In the genomic region with DNA sequence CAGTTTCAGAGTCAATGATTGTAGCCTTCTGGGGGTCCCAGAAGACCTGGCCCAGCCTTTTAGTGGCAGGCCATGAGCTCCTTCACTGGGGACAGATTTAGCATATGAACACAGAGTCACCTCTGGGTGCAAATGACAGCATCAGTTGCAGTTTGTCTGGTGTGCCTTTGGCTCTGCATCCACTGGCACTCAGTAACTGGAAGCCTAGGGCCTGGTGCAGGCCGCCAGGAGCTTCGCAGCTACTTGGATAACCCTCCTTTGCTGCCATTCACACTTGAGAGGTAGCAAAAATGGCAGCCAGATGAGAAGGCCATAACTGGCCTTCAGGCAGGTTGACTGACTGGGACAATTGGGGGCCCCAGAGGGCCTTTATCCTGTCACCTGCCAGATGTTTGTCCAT, we compare ENCODE assay signal across 27 mouse cellular contexts. TPM values are rescaled to one million over a fixed set of nuclear protein-coding genes. Genes with fewer than 3 reads are reported as not detected.
DNase-seq lines count a peak whose midpoint lies in the region; ATAC-seq and TF ChIP-seq lines count a peak whose summit lies in the region.
"Had no signal": no experiment of that assay in that cellular context is flagged by ENCODE, and none has a peak within 500 bp of the region (broad histone marks: within the 10 kb centered on the region; RNA-seq: fewer than 3 reads in every experiment).

No protein-coding gene starts in this region.

- H3K9me3 ChIP-seq in midbrain, embryonic 11.5 days (ENCODE audit: control insufficient read depth, low read length): no peaks in the 10 kb centered on the region
- no peaks in the 10 kb centered on the region for H3K9me3 ChIP-seq in midbrain, postnatal 0 days (ENCODE audit: low read length)
- H3K9me3 ChIP-seq: embryonic facial prominence, embryonic 13.5 days; embryonic facial prominence, embryonic 15.5 days; forebrain, embryonic 10.5 days; forebrain, embryonic 12.5 days; forebrain, embryonic 15.5 days had no signal

- no peak overlapping the region for H3K9ac ChIP-seq in midbrain, embryonic 11.5 days (ENCODE audit: low read length)
- no peak overlapping the region for H3K9ac ChIP-seq in midbrain, postnatal 0 days (replicated peaks; ENCODE audit: low read length, poor library complexity, severe bottlenecking)
- H3K9ac ChIP-seq: embryonic facial prominence, embryonic 13.5 days; embryonic facial prominence, embryonic 15.5 days; forebrain, embryonic 12.5 days; forebrain, embryonic 15.5 days had no signal

- no peaks in the 10 kb centered on the region for H3K36me3 ChIP-seq in midbrain, embryonic 11.5 days (ENCODE audit: control insufficient read depth, insufficient read depth, low read length)
- peaks cover 71% of the 10 kb centered on the region for H3K36me3 ChIP-seq in midbrain, postnatal 0 days (ENCODE audit: insufficient read depth, low read length)
- no peaks in the 10 kb centered on the region for H3K36me3 ChIP-seq in thymus, adult 2 months (ENCODE audit: control insufficient read depth, insufficient read depth, low read length)
- H3K36me3 ChIP-seq: embryonic facial prominence, embryonic 15.5 days had no signal

- H3K4me3 ChIP-seq in gastrocnemius, adult 2 months: no peak overlapping the region
- no peak overlapping the region for H3K4me3 ChIP-seq in midbrain, embryonic 11.5 days (ENCODE audit: low read depth, low read length)
- H3K4me3 ChIP-seq in midbrain, postnatal 0 days (ENCODE audit: low read depth, low read length): no peak overlapping the region
- H3K4me3 ChIP-seq in thymus, adult 2 months (ENCODE audit: control insufficient read depth, insufficient read depth, low read length): no peak overlapping the region
- H3K4me3 ChIP-seq: embryonic facial prominence, embryonic 13.5 days; embryonic facial prominence, embryonic 15.5 days; erythroblast, embryonic 14.5 days; forebrain, embryonic 10.5 days; forebrain, embryonic 12.5 days; forebrain, embryonic 15.5 days had no signal

- H3K27ac ChIP-seq in gastrocnemius, adult 2 months: peak overlapping the region; percentile 82
- H3K27ac ChIP-seq in midbrain, embryonic 11.5 days (ENCODE audit: low read depth, low read length): no peak overlapping the region
- H3K27ac ChIP-seq in midbrain, postnatal 0 days (ENCODE audit: low read depth, low read length): no peak overlapping the region
- no peak overlapping the region for H3K27ac ChIP-seq in thymus, adult 2 months (ENCODE audit: control insufficient read depth, insufficient read depth, low read length)
- H3K27ac ChIP-seq: embryonic facial prominence, embryonic 13.5 days; embryonic facial prominence, embryonic 15.5 days; forebrain, embryonic 10.5 days; forebrain, embryonic 12.5 days; forebrain, embryonic 15.5 days had no signal

- H3K4me2 ChIP-seq in midbrain, embryonic 11.5 days: no peak overlapping the region
- no peak overlapping the region for H3K4me2 ChIP-seq in midbrain, postnatal 0 days (ENCODE audit: low read depth, low read length, poor library complexity, severe bottlenecking)
- H3K4me2 ChIP-seq: embryonic facial prominence, embryonic 13.5 days; embryonic facial prominence, embryonic 15.5 days; forebrain, embryonic 12.5 days; forebrain, embryonic 15.5 days had no signal

- peak; percentile 79 for DNase-seq in gastrocnemius, adult 2 months
- no peak for DNase-seq in gastrocnemius, postnatal 4 days (ENCODE audit: low spot score in 2 of 2)
- DNase-seq in midbrain, embryonic 11.5 days (ENCODE audit: low spot score, missing footprints): peak; percentile 44
- DNase-seq in midbrain, postnatal 0 days (ENCODE audit: low spot score): no peak
- DNase-seq in gastrocnemius, postnatal 25 days: peak; percentile 68
- no peak for DNase-seq in ovary, adult 18-20 months (ENCODE audit: low spot score)
- DNase-seq in thymus, adult 2 months: no peak
- DNase-seq: adrenal gland, adult 2 months; adrenal gland, postnatal 10 days; adrenal gland, postnatal 25 days; cerebellum, adult 11 months; cerebellum, adult 18-20 months; cerebellum, adult 8-10 months; cerebellum, adult 9-11 months; cerebellum, postnatal 14 days; cerebellum, postnatal 36 days; embryo, embryonic 11 days had no signal

- WGBS in midbrain, embryonic 11.5 days: 95% methylated on average over 2 of the region's 2 CpGs
- 94% methylated on average over 2 of the region's 2 CpGs for WGBS in midbrain, postnatal 0 days
- WGBS in thymus, adult 2 months: 92% methylated on average over 2 of the region's 2 CpGs

- intact Hi-C loops in gastrocnemius, adult 2 months (cut with DNase I): no loop called here

- H3K4me1 ChIP-seq in midbrain, embryonic 11.5 days (ENCODE audit: control insufficient read depth, insufficient read depth, low read length): no peaks in the 10 kb centered on the region
- no peaks in the 10 kb centered on the region for H3K4me1 ChIP-seq in midbrain, postnatal 0 days (ENCODE audit: insufficient read depth, low read length)
- no peaks in the 10 kb centered on the region for H3K4me1 ChIP-seq in thymus, adult 2 months (replicated peaks; ENCODE audit: control insufficient read depth, insufficient read depth, low read length)
- H3K4me1 ChIP-seq: forebrain, embryonic 12.5 days; forebrain, embryonic 15.5 days had no signal

- TF ChIP-seq POLR2A in thymus, adult 2 months (IDR thresholded peaks at IDR 0.05; ENCODE audit: control insufficient read depth, extremely low read depth, insufficient read depth, low read length, poor library complexity): no peak

- no peak for ATAC-seq in midbrain, embryonic 11.5 days (ENCODE audit: low FRiP score)
- no peak for ATAC-seq in midbrain, postnatal 0 days (ENCODE audit: low FRiP score)
- ATAC-seq: forebrain, embryonic 15.5 days had no signal

- H3K27me3 ChIP-seq in midbrain, embryonic 11.5 days (ENCODE audit: control insufficient read depth, insufficient read depth, low read length): no peaks in the 10 kb centered on the region
- no peaks in the 10 kb centered on the region for H3K27me3 ChIP-seq in midbrain, postnatal 0 days (ENCODE audit: insufficient read depth, low read length)
- H3K27me3 ChIP-seq in thymus, adult 2 months (ENCODE audit: control insufficient read depth, insufficient read depth, low read length): no peaks in the 10 kb centered on the region
- H3K27me3 ChIP-seq: embryonic facial prominence, embryonic 13.5 days; embryonic facial prominence, embryonic 15.5 days; forebrain, embryonic 12.5 days; forebrain, embryonic 15.5 days had no signal

- TF ChIP-seq CTCF in gastrocnemius, adult 2 months (IDR thresholded peaks at IDR 0.05): no peak
- no peak for TF ChIP-seq CTCF in midbrain, postnatal 0 days (IDR thresholded peaks at IDR 0.05)
- no peak for TF ChIP-seq CTCF in thymus, adult 2 months (IDR thresholded peaks at IDR 0.05; ENCODE audit: borderline replicate concordance, control insufficient read depth, extremely low read depth, insufficient read depth, low read length, poor library complexity)

RNA-seq across cellular contexts. Expression of gene Slc12a3, which starts 11.3 kb away (rescaled TPM):
- total RNA-seq in gastrocnemius, adult 2 months (2021): not detected
- total RNA-seq in gastrocnemius, postnatal 4 days (2021): under 1 TPM in 1 of 2 experiments, not detected in 1; 0.10 TPM
- polyA plus RNA-seq in midbrain, embryonic 11.5 days (2014; fragmentation: Nextera tagmentation; extraction: Ambion mirVana): not detected in 2 replicates
- not detected in 2 replicates for total RNA-seq in midbrain, postnatal 0 days (2014; rRNA removed)
- 0.05 and 0.17 TPM in 2 replicates for polyA plus RNA-seq in midbrain, postnatal 0 days (2015; fragmentation: Nextera tagmentation; extraction: Ambion mirVana)
- total RNA-seq in gastrocnemius, postnatal 25 days (2021): not detected
- 1.3 TPM in 2 replicates for polyA plus RNA-seq in thymus, adult 2 months (2012; rRNA removed)
- total RNA-seq: common myeloid progenitor, adult 5-6 weeks; MEL had no signal
- polyA plus RNA-seq: adrenal gland, adult 2 months; C2C12; embryonic facial prominence, embryonic 11.5 days; erythroblast, embryonic 14.5 days; forebrain, embryonic 10.5 days; forebrain, embryonic 12.5 days; forebrain, embryonic 15.5 days had no signal

Comparison
In these comparisons a context has a peak if more than half of its experiments do, and no peak if none do; other contexts are left out.
1. DNase-seq: peak in gastrocnemius, adult 2 months (single experiment), midbrain, embryonic 11.5 days (single experiment) and gastrocnemius, postnatal 25 days (single experiment); none in gastrocnemius, postnatal 4 days (0 of 2), midbrain, postnatal 0 days (single experiment), ovary, adult 18-20 months (single experiment) and thymus, adult 2 months (single experiment).